ENCODE assay signal across 20 mouse cellular contexts in genomic region chr16:34939951-34940350, GRCm38 (mm10).
A peak's percentile ranks its signal among the peaks of the same experiment; 100 is the strongest.
DNase-seq lines count a peak whose midpoint lies in the region; ATAC-seq and TF ChIP-seq lines count a peak whose summit lies in the region.
"Had no signal": no experiment of that assay in that cellular context is flagged by ENCODE, and none has a peak within 500 bp of the region (broad histone marks: within the 10 kb centered on the region; RNA-seq: fewer than 3 reads in every experiment).

No protein-coding gene starts in this region.

- H3K4me2 ChIP-seq in kidney, embryonic 14.5 days (replicated peaks; ENCODE audit: low read depth, low read length): no peak overlapping the region
- no peak overlapping the region for H3K4me2 ChIP-seq in kidney, embryonic 16.5 days (replicated peaks; ENCODE audit: low read depth, low read length)
- H3K4me2 ChIP-seq in intestine, postnatal 0 days (replicated peaks; ENCODE audit: low read depth): no peak overlapping the region
- H3K4me2 ChIP-seq in stomach, embryonic 15.5 days: no peak overlapping the region
- H3K4me2 ChIP-seq: embryonic facial prominence, embryonic 12.5 days; hindbrain, embryonic 15.5 days; liver, embryonic 11.5 days; midbrain, embryonic 15.5 days; neural tube, embryonic 13.5 days had no signal

- no peak for DNase-seq in embryonic facial prominence, embryonic 10.5 days (ENCODE audit: low spot score)
- DNase-seq in ovary, postnatal 14 days (ENCODE audit: low spot score): no peak
- DNase-seq in right cerebral cortex, postnatal 4 days: no peak
- DNase-seq: cerebellum, adult 11-12 months; forebrain, postnatal 0 days; kidney, postnatal 4 days; lung, adult 2 months; lung, postnatal 36 days; thymus, postnatal 14 days had no signal

- H3K4me3 ChIP-seq in kidney, embryonic 14.5 days (ENCODE audit: low read length): no peak overlapping the region
- H3K4me3 ChIP-seq in kidney, embryonic 16.5 days (ENCODE audit: low read length): no peak overlapping the region
- no peak overlapping the region for H3K4me3 ChIP-seq in embryonic facial prominence, embryonic 10.5 days
- no peak overlapping the region for H3K4me3 ChIP-seq in intestine, postnatal 0 days (ENCODE audit: low read depth, low read length)
- no peak overlapping the region for H3K4me3 ChIP-seq in stomach, embryonic 15.5 days (replicated peaks)
- H3K4me3 ChIP-seq: embryonic facial prominence, embryonic 12.5 days; hindbrain, embryonic 15.5 days; midbrain, embryonic 15.5 days; neural tube, embryonic 13.5 days had no signal

- H3K27me3 ChIP-seq in kidney, embryonic 14.5 days (ENCODE audit: control insufficient read depth, insufficient read depth, low read length): no peaks in the 10 kb centered on the region
- no peaks in the 10 kb centered on the region for H3K27me3 ChIP-seq in kidney, embryonic 16.5 days (ENCODE audit: insufficient read depth, low read length)
- no peaks in the 10 kb centered on the region for H3K27me3 ChIP-seq in embryonic facial prominence, embryonic 10.5 days (replicated peaks; ENCODE audit: low read depth, poor library complexity, severe bottlenecking)
- no peaks in the 10 kb centered on the region for H3K27me3 ChIP-seq in intestine, postnatal 0 days (replicated peaks; ENCODE audit: control insufficient read depth, insufficient read depth, low read length)
- H3K27me3 ChIP-seq in stomach, embryonic 15.5 days (replicated peaks): no peaks in the 10 kb centered on the region
- H3K27me3 ChIP-seq: embryonic facial prominence, embryonic 12.5 days; hindbrain, embryonic 15.5 days; midbrain, embryonic 15.5 days; neural tube, embryonic 13.5 days; Patski had no signal

- 59% methylated on average over 5 of the region's 5 CpGs for WGBS in kidney, embryonic 14.5 days
- WGBS in kidney, embryonic 16.5 days: 60% methylated on average over 5 of the region's 5 CpGs
- WGBS in embryonic facial prominence, embryonic 10.5 days: 82% methylated on average over 5 of the region's 5 CpGs
- WGBS in intestine, postnatal 0 days: 38% methylated on average over 5 of the region's 5 CpGs
- 56% methylated on average over 5 of the region's 5 CpGs for WGBS in stomach, embryonic 15.5 days

- no peaks in the 10 kb centered on the region for H3K9me3 ChIP-seq in kidney, embryonic 14.5 days (ENCODE audit: control insufficient read depth, low read length)
- no peaks in the 10 kb centered on the region for H3K9me3 ChIP-seq in kidney, embryonic 16.5 days (ENCODE audit: low read length)
- H3K9me3 ChIP-seq in embryonic facial prominence, embryonic 10.5 days: no peaks in the 10 kb centered on the region
- H3K9me3 ChIP-seq in intestine, postnatal 0 days (ENCODE audit: control insufficient read depth): no peaks in the 10 kb centered on the region
- H3K9me3 ChIP-seq in stomach, embryonic 15.5 days: no peaks in the 10 kb centered on the region
- H3K9me3 ChIP-seq: embryonic facial prominence, embryonic 12.5 days; G1E; hindbrain, embryonic 15.5 days; midbrain, embryonic 15.5 days; neural tube, embryonic 13.5 days had no signal

- H3K27ac ChIP-seq in kidney, embryonic 14.5 days (ENCODE audit: low read depth, low read length): peak overlapping the region; percentile 17; the same call in 1 of the 2 replicates
- no peak overlapping the region; the same call in 1 of the 2 replicates for H3K27ac ChIP-seq in kidney, embryonic 16.5 days (ENCODE audit: low read length)
- H3K27ac ChIP-seq in embryonic facial prominence, embryonic 10.5 days (replicated peaks): peak overlapping the region; percentile 46; the same call in 1 of the 2 replicates
- 0 out of 2 replicates have a peak overlapping the region, but pooled peaks have one; percentile 89 for H3K27ac ChIP-seq in intestine, postnatal 0 days (ENCODE audit: low read depth, low read length)
- H3K27ac ChIP-seq in stomach, embryonic 15.5 days: peak overlapping the region; percentile 52; the same call in 1 of the 2 replicates
- H3K27ac ChIP-seq: embryonic facial prominence, embryonic 12.5 days; hindbrain, embryonic 15.5 days; midbrain, embryonic 15.5 days; neural tube, embryonic 13.5 days had no signal

- peaks cover 26% of the 10 kb centered on the region; the same call in 1 of the 2 replicates for H3K4me1 ChIP-seq in kidney, embryonic 14.5 days (ENCODE audit: control insufficient read depth, insufficient read depth, low read length)
- peaks cover 45% of the 10 kb centered on the region for H3K4me1 ChIP-seq in kidney, embryonic 16.5 days (ENCODE audit: insufficient read depth, low read length)
- H3K4me1 ChIP-seq in embryonic facial prominence, embryonic 10.5 days: peaks cover 64% of the 10 kb centered on the region
- H3K4me1 ChIP-seq in intestine, postnatal 0 days (replicated peaks; ENCODE audit: control insufficient read depth, insufficient read depth, low read length): peaks cover 35% of the 10 kb centered on the region
- peaks cover 33% of the 10 kb centered on the region for H3K4me1 ChIP-seq in stomach, embryonic 15.5 days
- H3K4me1 ChIP-seq: hindbrain, embryonic 15.5 days; midbrain, embryonic 15.5 days had no signal

- TF ChIP-seq CTCF in intestine, postnatal 0 days (IDR thresholded peaks at IDR 0.05; ENCODE audit: low read depth): no peak

- H3K9ac ChIP-seq in kidney, embryonic 14.5 days (ENCODE audit: low read depth, low read length): no peak overlapping the region
- H3K9ac ChIP-seq in kidney, embryonic 16.5 days (replicated peaks; ENCODE audit: low read length): no peak overlapping the region
- H3K9ac ChIP-seq in intestine, postnatal 0 days (ENCODE audit: low read depth, low read length): no peak overlapping the region
- no peak overlapping the region for H3K9ac ChIP-seq in stomach, embryonic 15.5 days
- H3K9ac ChIP-seq: embryonic facial prominence, embryonic 12.5 days; forebrain, postnatal 0 days; hindbrain, embryonic 15.5 days; midbrain, embryonic 15.5 days; neural tube, embryonic 13.5 days had no signal

- H3K36me3 ChIP-seq in kidney, embryonic 14.5 days (ENCODE audit: control insufficient read depth, insufficient read depth, low read length): peaks cover 5% of the 10 kb centered on the region; the same call in 1 of the 2 replicates
- peaks cover 8% of the 10 kb centered on the region; the same call in 1 of the 2 replicates for H3K36me3 ChIP-seq in kidney, embryonic 16.5 days (ENCODE audit: insufficient read depth, low read length)
- no peaks in the 10 kb centered on the region for H3K36me3 ChIP-seq in embryonic facial prominence, embryonic 10.5 days (replicated peaks)
- H3K36me3 ChIP-seq in intestine, postnatal 0 days (ENCODE audit: control insufficient read depth, insufficient read depth): peaks cover 53% of the 10 kb centered on the region
- no peaks in the 10 kb centered on the region for H3K36me3 ChIP-seq in stomach, embryonic 15.5 days
- H3K36me3 ChIP-seq: embryonic facial prominence, embryonic 12.5 days; G1E; hindbrain, embryonic 15.5 days; midbrain, embryonic 15.5 days; neural tube, embryonic 13.5 days had no signal

- no peak for ATAC-seq in kidney, embryonic 14.5 days (ENCODE audit: low FRiP score, low TSS enrichment)
- ATAC-seq in kidney, embryonic 16.5 days (ENCODE audit: low FRiP score, low TSS enrichment): no peak
- ATAC-seq in intestine, postnatal 0 days: no peak
- no peak for ATAC-seq in stomach, embryonic 15.5 days (ENCODE audit: insufficient read depth, low FRiP score, low read depth)
- ATAC-seq: forebrain, postnatal 0 days; midbrain, embryonic 15.5 days; Patski had no signal
